Mouse (Mus musculus) MEL (cell line): ENCODE measurements at regions not wholly inside any gene's neighbourhood (a gene's known extent, or its start where the extent isn't known, plus 50 kb on each side); places are given as distances from the start of the nearest gene placed in this dataset.

Experiments
- DNase-seq: peaks from one replicate; pipeline ENCODE4 v3.0.0; 2011; ENCODE audit warnings: low read depth, low spot score
- H3K27ac ChIP-seq: 2 replicates; pipeline ENCODE4 v1.5.1; 2012; ENCODE audit warnings: low read depth, mild to moderate bottlenecking, control low read depth, low read length, moderate library complexity; ENCODE audit not compliant: control insufficient read depth
- H3K27me3 ChIP-seq, 2 experiments: fragments of 150-350 bp in 1 of 2; sonication (generic) in 1 of 2; 2 replicates each; pipeline ENCODE4 v1.6.1; 2012; ENCODE audit warnings: low read length in 2 of 2, mild to moderate bottlenecking in 2 of 2, improper control_type of control experiment in 1 of 2, moderate library complexity in 1 of 2; ENCODE audit not compliant: insufficient read depth in 2 of 2, control insufficient read depth in 1 of 2
- H3K36me3 ChIP-seq, 2 experiments: 2 replicates each; pipeline ENCODE4 v1.6.1; 2012 to 2014; ENCODE audit warnings: low read length in 2 of 2, improper control_type of control experiment in 1 of 2, inconsistent platforms in 1 of 2, mild to moderate bottlenecking in 1 of 2; ENCODE audit not compliant: insufficient read depth in 2 of 2, control insufficient read depth in 1 of 2
- H3K4me1 ChIP-seq, 2 experiments: fragments of 150-350 bp in 1 of 2; sonication (generic) in 1 of 2; 2 replicates each; pipeline ENCODE4 v1.6.1; 2012; ENCODE audit warnings: low read length in 2 of 2, improper control_type of control experiment in 1 of 2, mild to moderate bottlenecking in 1 of 2; ENCODE audit not compliant: insufficient read depth in 2 of 2, control insufficient read depth in 1 of 2
- H3K4me3 ChIP-seq, 2 experiments: fragments of 150-350 bp in 1 of 2; sonication (generic) in 1 of 2; 2 replicates each; pipeline ENCODE4 v1.5.1; 2012; ENCODE audit warnings: low read depth in 2 of 2, low read length in 2 of 2, mild to moderate bottlenecking in 2 of 2, moderate library complexity in 2 of 2, control low read depth in 1 of 2, improper control_type of control experiment in 1 of 2; ENCODE audit not compliant: control insufficient read depth in 1 of 2, insufficient read depth in 1 of 2
- H3K79me2 ChIP-seq: 2 replicates; pipeline ENCODE4 v1.6.1; 2012; ENCODE audit warnings: mild to moderate bottlenecking, low read length, moderate library complexity; ENCODE audit not compliant: control insufficient read depth, poor library complexity, insufficient read depth
- H3K9ac ChIP-seq: 2 replicates; pipeline ENCODE4 v1.6.1; 2012; ENCODE audit warnings: low read depth, mild to moderate bottlenecking, control low read depth, low read length, moderate library complexity; ENCODE audit not compliant: control insufficient read depth, poor library complexity, severe bottlenecking
- H3K9me3 ChIP-seq: fragments of 150-350 bp; sonication (generic); replicated peaks from 2 replicates; pipeline ENCODE4 v1.6.1; 2012; ENCODE audit warnings: mild to moderate bottlenecking, low read length, improper control_type of control experiment, moderate library complexity; ENCODE audit not compliant: insufficient read depth
- BHLHE40 ChIP-seq: IDR thresholded peaks from 2 replicates; pipeline ENCODE4 v1.6.1; 2012; ENCODE audit warnings: low read depth, mild to moderate bottlenecking, inconsistent platforms, low read length, improper control_type of control experiment, borderline replicate concordance
- CHD2 ChIP-seq: IDR thresholded peaks from 2 replicates; pipeline ENCODE4 v1.6.1; 2011; ENCODE audit warnings: low read length, improper control_type of control experiment
- CTCF ChIP-seq, 3 experiments: IDR thresholded peaks in 2 of 3; conservative IDR thresholded peaks in 1 of 3; 2 replicates each; pipeline ENCODE4 v1.5.1; 2011 to 2012; ENCODE audit warnings: low read length in 3 of 3, low read depth in 2 of 3, mild to moderate bottlenecking in 2 of 3, improper control_type of control experiment in 1 of 3, inconsistent platforms in 1 of 3, mixed read lengths in 1 of 3, moderate library complexity in 1 of 3; ENCODE audit not compliant: control insufficient read depth in 1 of 3, insufficient read depth in 1 of 3, poor library complexity in 1 of 3, severe bottlenecking in 1 of 3
- EP300 ChIP-seq, 2 experiments: IDR thresholded peaks; 2 replicates each; pipeline ENCODE4 v1.6.1; 2011; ENCODE audit warnings: improper control_type of control experiment in 2 of 2, low read length in 2 of 2, low read depth in 1 of 2, mild to moderate bottlenecking in 1 of 2
- MAX ChIP-seq: IDR thresholded peaks from 2 replicates; pipeline ENCODE4 v1.6.1; 2011; ENCODE audit warnings: low read length, improper control_type of control experiment
- MEF2A ChIP-seq: IDR thresholded peaks from 2 replicates; pipeline ENCODE4 v1.6.1; 2014; ENCODE audit warnings: low read depth, mild to moderate bottlenecking, inconsistent platforms, low read length, improper control_type of control experiment; ENCODE audit not compliant: poor library complexity, insufficient replicate concordance, severe bottlenecking; ENCODE audit errors: extremely low read depth
- MYB ChIP-seq: IDR thresholded peaks from 2 replicates; pipeline ENCODE4 v1.6.1; 2011; ENCODE audit warnings: mild to moderate bottlenecking, low read depth, low read length, improper control_type of control experiment
- MYC ChIP-seq: IDR thresholded peaks from 2 replicates; pipeline ENCODE4 v1.6.1; 2011; ENCODE audit warnings: low read depth, mild to moderate bottlenecking, low read length, improper control_type of control experiment, moderate library complexity
- NELFE ChIP-seq: IDR thresholded peaks from 2 replicates; pipeline ENCODE4 v1.6.1; 2011; ENCODE audit warnings: low read depth, low read length, improper control_type of control experiment
- POLR2A ChIP-seq, 2 experiments: IDR thresholded peaks; 2 replicates each; pipeline ENCODE4 v1.6.1; 2011 to 2012; ENCODE audit warnings: low read length in 2 of 2, mild to moderate bottlenecking in 2 of 2, control low read depth in 1 of 2, improper control_type of control experiment in 1 of 2, low read depth in 1 of 2, moderate library complexity in 1 of 2; ENCODE audit not compliant: control insufficient read depth in 1 of 2, insufficient read depth in 1 of 2, poor library complexity in 1 of 2
- RAD21 ChIP-seq: IDR thresholded peaks from 2 replicates; pipeline ENCODE4 v1.6.1; 2011; ENCODE audit warnings: mild to moderate bottlenecking, low read depth, low read length, improper control_type of control experiment
- SIN3A ChIP-seq: IDR thresholded peaks from 2 replicates; pipeline ENCODE4 v1.6.1; 2012; ENCODE audit warnings: low read length, improper control_type of control experiment, inconsistent platforms
- SMC3 ChIP-seq: IDR thresholded peaks from 2 replicates; pipeline ENCODE4 v1.6.1; 2011; ENCODE audit warnings: low read depth, low read length, improper control_type of control experiment
- TAL1 ChIP-seq: IDR thresholded peaks from 2 replicates; pipeline ENCODE4 v1.6.1; 2012; ENCODE audit warnings: mild to moderate bottlenecking, inconsistent platforms, low read length, moderate library complexity, mixed read lengths
- TBP ChIP-seq: IDR thresholded peaks from 2 replicates; pipeline ENCODE4 v1.8.0; 2011; ENCODE audit warnings: low read depth, low read length, improper control_type of control experiment
- TCF12 ChIP-seq: IDR thresholded peaks from 2 replicates; pipeline ENCODE4 v1.6.1; 2014; ENCODE audit warnings: low read depth, mild to moderate bottlenecking, inconsistent platforms, low read length, improper control_type of control experiment, moderate library complexity
- UBTF ChIP-seq: IDR thresholded peaks from 2 replicates; pipeline ENCODE4 v1.6.1; 2012; ENCODE audit warnings: low read depth, mild to moderate bottlenecking, inconsistent platforms, low read length, improper control_type of control experiment, moderate library complexity, borderline replicate concordance; ENCODE audit not compliant: insufficient read depth
- USF1 ChIP-seq: IDR thresholded peaks from 2 replicates; pipeline ENCODE4 v1.6.1; 2014; ENCODE audit warnings: low read depth, mild to moderate bottlenecking, inconsistent platforms, low read length, improper control_type of control experiment, moderate library complexity
- ZC3H11A ChIP-seq: IDR thresholded peaks from 2 replicates; pipeline ENCODE4 v1.6.1; 2012; ENCODE audit warnings: low read depth, mild to moderate bottlenecking, inconsistent platforms, low read length, improper control_type of control experiment
- ZNF384 ChIP-seq: IDR thresholded peaks from 2 replicates; pipeline ENCODE4 v1.6.1; 2012; ENCODE audit warnings: low read depth, mild to moderate bottlenecking, inconsistent platforms, low read length, improper control_type of control experiment

- H3K9ac ChIP-seq = no peak overlapping the region
- no peak overlapping the region for H3K4me3 ChIP-seq
- no peak overlapping the region for H3K27ac ChIP-seq
- no peaks in the 10 kb centered on the region for H3K27me3 ChIP-seq
- H3K4me1 ChIP-seq = peaks cover 0 to 12% of the 10 kb centered on the region in 2 experiments; a peak in 2 of 4 replicates
- no peak for TF ChIP-seq CHD2
- no peak for TF ChIP-seq BHLHE40
- TF ChIP-seq TBP = no peak
- peaks cover 0 to 10% of the 10 kb centered on the region in 2 experiments; a peak in 2 of 4 replicates for H3K36me3 ChIP-seq
- H3K9me3 ChIP-seq = no peaks in the 10 kb centered on the region
- no peak for DNase-seq
- no peaks in the 10 kb centered on the region for H3K79me2 ChIP-seq
These were observed 84.2 kb downstream of the Rchy1 start for GRCm38 (mm10) chr5:91878627-91879026.

- peak; percentile 50 for DNase-seq
- H3K4me1 ChIP-seq = peaks cover 0 to 12% of the 10 kb centered on the region in 2 experiments; a peak in 2 of 4 replicates
- H3K27ac ChIP-seq = no peak overlapping the region
- no peaks in the 10 kb centered on the region for H3K79me2 ChIP-seq
- no peak overlapping the region for H3K4me3 ChIP-seq
- no peak overlapping the region for H3K9ac ChIP-seq
- peak; percentile 78 for TF ChIP-seq ZC3H11A
- TF ChIP-seq NELFE = no peak
- TF ChIP-seq RAD21 = peak; percentile 78
- TF ChIP-seq ZNF384 = peak; percentile 55
- no peak for TF ChIP-seq EP300 (IDR thresholded peaks at IDR 0.05; ENCODE audit: low read depth in 1 of 2, low read length in 2 of 2)
- peak; percentile 22 to 64 (median 44); a peak in 4 of 6 replicates for TF ChIP-seq CTCF (IDR thresholded peaks at IDR 0.05 in 2 of 3, conservative IDR thresholded peaks at IDR 0.05 in 1 of 3; ENCODE audit: control insufficient read depth in 1 of 3, insufficient read depth in 1 of 3, low read depth in 2 of 3, low read length in 3 of 3, poor library complexity in 1 of 3, severe bottlenecking in 1 of 3)
- TF ChIP-seq MYB = no peak
- TF ChIP-seq MEF2A = no peak
- no peak for TF ChIP-seq USF1
- no peak for TF ChIP-seq TBP
- TF ChIP-seq MYC = peak; percentile 42; the same call in 1 of the 2 replicates
- no peak for TF ChIP-seq POLR2A (IDR thresholded peaks at IDR 0.05; ENCODE audit: control insufficient read depth in 1 of 2, insufficient read depth in 1 of 2, low read depth in 1 of 2, low read length in 2 of 2, poor library complexity in 1 of 2)
- no peak for TF ChIP-seq TCF12
- TF ChIP-seq SMC3 = peak; percentile 83
- no peak for TF ChIP-seq BHLHE40
- no peak for TF ChIP-seq SIN3A
- no peak for TF ChIP-seq TAL1
- peak; percentile 35; the same call in 1 of the 2 replicates for TF ChIP-seq MAX
- TF ChIP-seq UBTF = no peak
- H3K36me3 ChIP-seq = peaks cover 0 to 10% of the 10 kb centered on the region in 2 experiments; a peak in 2 of 4 replicates
- no peaks in the 10 kb centered on the region for H3K27me3 ChIP-seq
- H3K9me3 ChIP-seq = no peaks in the 10 kb centered on the region
These were observed 86.2 kb downstream of the Rchy1 start for GRCm38 (mm10) chr5:91876682-91877031.
